Comparison of ENCODE assay signal across 9 mouse cellular contexts in the genomic region with DNA sequence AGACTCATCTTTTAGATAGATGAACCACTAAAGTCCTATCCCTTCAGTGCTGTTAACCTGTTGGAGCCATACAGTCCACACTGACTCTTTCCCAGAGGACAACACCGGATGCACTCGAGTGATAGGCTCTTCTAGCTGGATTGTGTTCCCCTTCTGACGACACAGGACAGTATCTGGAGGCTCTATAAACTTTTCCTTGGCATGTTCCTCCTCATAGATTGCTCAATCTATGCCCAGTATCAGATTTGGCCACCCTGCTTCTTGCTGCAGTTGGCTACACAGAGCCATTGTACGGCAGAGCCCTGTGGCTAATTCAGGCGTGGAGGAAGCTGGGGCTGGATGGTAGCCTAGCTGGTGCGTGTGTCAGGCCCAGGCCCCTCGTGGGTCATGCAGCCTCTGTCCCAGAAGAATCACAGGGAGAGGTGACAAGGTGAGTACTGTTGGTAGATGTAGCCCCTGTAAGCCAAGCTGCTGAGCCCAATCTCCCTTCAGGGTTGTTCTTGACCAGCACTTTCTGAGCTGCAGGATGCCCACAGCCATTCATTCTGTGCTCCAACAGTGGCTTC. TPM values are rescaled to one million over a fixed set of nuclear protein-coding genes. Genes with fewer than 3 reads are reported as not detected.
A peak's percentile ranks its signal among the peaks of the same experiment; 100 is the strongest.
DNase-seq lines count a peak whose midpoint lies in the region; ATAC-seq and TF ChIP-seq lines count a peak whose summit lies in the region.
"Had no signal": no experiment of that assay in that cellular context is flagged by ENCODE, and none has a peak within 500 bp of the region (broad histone marks: within the 10 kb centered on the region; RNA-seq: fewer than 3 reads in every experiment).

No protein-coding gene starts in this region.

- DNase-seq in heart, adult 11 months = peak; percentile 90
- no peak for DNase-seq in heart, adult 8-10 months (ENCODE audit: low spot score)
- DNase-seq in 3134 (ENCODE audit: extremely low read depth, insufficient read length, low spot score) = peak; percentile 11
- DNase-seq in left cerebral cortex, adult 2 months (ENCODE audit: extremely low spot score in 1 of 2, low spot score in 2 of 2) = no peak
- no peak for DNase-seq in embryo, embryonic 10 days (ENCODE audit: low spot score)
- no peak for DNase-seq in gastrocnemius, postnatal 10 days
- DNase-seq: thymus, postnatal 25 days had no signal

- peak overlapping the region; percentile 88 for H3K4me2 ChIP-seq in embryonic facial prominence, embryonic 15.5 days (replicated peaks)
- peak overlapping the region; percentile 89 for H3K4me2 ChIP-seq in limb, embryonic 15.5 days

- peaks cover 74% of the 10 kb centered on the region for H3K36me3 ChIP-seq in embryonic facial prominence, embryonic 15.5 days
- peaks cover 76% of the 10 kb centered on the region for H3K36me3 ChIP-seq in limb, embryonic 15.5 days

- H3K4me1 ChIP-seq in embryonic facial prominence, embryonic 15.5 days = peaks cover 37% of the 10 kb centered on the region
- peaks cover 32% of the 10 kb centered on the region for H3K4me1 ChIP-seq in limb, embryonic 15.5 days

- 0 out of 2 replicates have a peak overlapping the region, but pooled peaks have one; percentile 75 for H3K9ac ChIP-seq in embryonic facial prominence, embryonic 15.5 days
- peak overlapping the region; percentile 61; the same call in 1 of the 2 replicates for H3K9ac ChIP-seq in limb, embryonic 15.5 days

- H3K27me3 ChIP-seq in embryonic facial prominence, embryonic 15.5 days = no peaks in the 10 kb centered on the region
- no peaks in the 10 kb centered on the region for H3K27me3 ChIP-seq in limb, embryonic 15.5 days

- H3K4me3 ChIP-seq in embryonic facial prominence, embryonic 15.5 days (replicated peaks) = peak overlapping the region; percentile 58; the same call in 1 of the 2 replicates
- H3K4me3 ChIP-seq in limb, embryonic 15.5 days = peak overlapping the region; percentile 69
- H3K4me3 ChIP-seq in left cerebral cortex, adult 2 months = no peak overlapping the region

- TF ChIP-seq CTCF in left cerebral cortex, adult 2 months (IDR thresholded peaks at IDR 0.05) = no peak

- H3K9me3 ChIP-seq in embryonic facial prominence, embryonic 15.5 days (replicated peaks) = no peaks in the 10 kb centered on the region
- no peaks in the 10 kb centered on the region for H3K9me3 ChIP-seq in limb, embryonic 15.5 days

- H3K27ac ChIP-seq in embryonic facial prominence, embryonic 15.5 days (replicated peaks) = peak overlapping the region; percentile 90; the same call in 1 of the 2 replicates
- peak overlapping the region; percentile 95; the same call in 1 of the 2 replicates for H3K27ac ChIP-seq in limb, embryonic 15.5 days
- no peak overlapping the region for H3K27ac ChIP-seq in left cerebral cortex, adult 2 months

- intact Hi-C loops in left cerebral cortex, adult 2 months (cut with DNase I) = loop anchor here (2.0 to 5.0 kb wide), 2 partner anchors 113 to 265 kb away; a partner anchor contains a TSS

- ATAC-seq in embryonic facial prominence, embryonic 15.5 days (ENCODE audit: insufficient number of reproducible peaks, low FRiP score, low TSS enrichment, low read depth) = no peak
- no peak for ATAC-seq in limb, embryonic 15.5 days (ENCODE audit: insufficient number of reproducible peaks, low FRiP score, low TSS enrichment, low read depth)

- 77% methylated on average over 7 of the region's 7 CpGs for WGBS in embryonic facial prominence, embryonic 15.5 days
- 73% methylated on average over 7 of the region's 7 CpGs for WGBS in limb, embryonic 15.5 days

RNA-seq across cellular contexts. Expression of a gene that starts 0.7 kb away (rescaled TPM):
- 10 to 100 TPM in 3 of 4 experiments, 1 to 10 TPM in 1; 8.9 to 15.3 (median 11.0) TPM for total RNA-seq in heart, adult 8-10 months (2022)
- 126 and 148 TPM in 2 replicates for polyA plus RNA-seq in embryonic facial prominence, embryonic 15.5 days (2015; fragmentation: Nextera tagmentation; extraction: Ambion mirVana)
- polyA plus RNA-seq in limb, embryonic 15.5 days (2015; fragmentation: Nextera tagmentation; extraction: Ambion mirVana) = 134 and 148 TPM in 2 replicates
- 10 to 100 TPM; 40.8 to 54.4 TPM for total RNA-seq in left cerebral cortex, adult 2 months (2021)
- 10 to 100 TPM; 15.0 to 17.5 TPM for total RNA-seq in gastrocnemius, postnatal 10 days (2021)

RNA-seq across cellular contexts. Expression of a gene that starts 22.3 kb away (rescaled TPM):
- 10 to 100 TPM; 12.0 to 14.6 (median 12.8) TPM for total RNA-seq in heart, adult 8-10 months (2022)
- 23.3 and 26.2 TPM in 2 replicates for polyA plus RNA-seq in embryonic facial prominence, embryonic 15.5 days (2015; fragmentation: Nextera tagmentation; extraction: Ambion mirVana)
- 24.5 and 27.1 TPM in 2 replicates for polyA plus RNA-seq in limb, embryonic 15.5 days (2015; fragmentation: Nextera tagmentation; extraction: Ambion mirVana)
- 10 to 100 TPM; 15.8 to 17.0 TPM for total RNA-seq in left cerebral cortex, adult 2 months (2021)
- total RNA-seq in gastrocnemius, postnatal 10 days (2021) = 10 to 100 TPM; 11.0 to 14.4 TPM

RNA-seq across cellular contexts. Expression of a gene that starts 22.5 kb away (rescaled TPM):
- 1 to 10 TPM in 1 of 4 experiments, under 1 TPM in 3; 0.57 to 1.8 (median 0.69) TPM for total RNA-seq in heart, adult 8-10 months (2022)
- polyA plus RNA-seq in embryonic facial prominence, embryonic 15.5 days (2015; fragmentation: Nextera tagmentation; extraction: Ambion mirVana) = 2.7 and 4.6 TPM in 2 replicates
- polyA plus RNA-seq in limb, embryonic 15.5 days (2015; fragmentation: Nextera tagmentation; extraction: Ambion mirVana) = 2.4 and 3.4 TPM in 2 replicates
- total RNA-seq in left cerebral cortex, adult 2 months (2021) = 1 to 10 TPM; 3.6 to 4.0 TPM
- total RNA-seq in gastrocnemius, postnatal 10 days (2021) = 1 to 10 TPM; 1.4 to 1.5 TPM

Comparison
In these comparisons a context has a peak if more than half of its experiments do, and no peak if none do; other contexts are left out.
1. DNase-seq: peak in heart, adult 11 months (single experiment) and 3134 (single experiment); none in heart, adult 8-10 months (single experiment), left cerebral cortex, adult 2 months (0 of 2), embryo, embryonic 10 days (single experiment) and gastrocnemius, postnatal 10 days (single experiment).